In the genomic region with DNA sequence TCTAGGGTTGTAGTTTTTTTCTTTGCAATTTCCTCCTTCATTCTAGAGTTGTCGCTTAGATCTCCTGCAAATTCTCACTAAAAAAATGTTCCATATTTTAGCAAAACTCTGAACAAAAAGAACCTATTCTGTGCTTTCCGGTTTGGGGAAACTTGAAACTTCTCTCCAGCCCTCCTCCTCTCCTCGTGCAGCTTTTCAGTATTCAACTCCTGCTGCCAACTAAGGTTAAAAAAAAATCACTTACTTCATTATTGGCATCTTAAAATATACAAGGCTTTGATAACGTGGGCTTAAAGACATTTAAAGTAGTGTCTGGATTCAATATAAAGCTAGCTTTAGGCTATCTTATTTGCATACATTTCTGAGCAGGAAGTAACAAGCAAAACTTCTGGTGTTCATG, we compare ENCODE assay signal across 8 mouse cellular contexts. TPM values are rescaled to one million over a fixed set of nuclear protein-coding genes. Genes with fewer than 3 reads are reported as not detected.
A peak's percentile ranks its signal among the peaks of the same experiment; 100 is the strongest.
DNase-seq lines count a peak whose midpoint lies in the region; ATAC-seq and TF ChIP-seq lines count a peak whose summit lies in the region.

No protein-coding gene starts in this region.

- TF ChIP-seq CTCF in kidney, adult 2 months (conservative IDR thresholded peaks at IDR 0.05; ENCODE audit: insufficient read depth, insufficient read length, low read depth, low read length): no peak

- H3K9me3 ChIP-seq in hindbrain, embryonic 14.5 days (ENCODE audit: control insufficient read depth, low read length): no peaks in the 10 kb centered on the region
- H3K9me3 ChIP-seq in midbrain, embryonic 13.5 days: no peaks in the 10 kb centered on the region

- no peak for TF ChIP-seq POLR2A in kidney, adult 2 months (IDR thresholded peaks at IDR 0.05; ENCODE audit: low read depth, low read length)

- peaks cover 3% of the 10 kb centered on the region; the same call in 1 of the 2 replicates for H3K4me1 ChIP-seq in kidney, adult 2 months (ENCODE audit: control insufficient read depth, insufficient read depth, low read length)
- H3K4me1 ChIP-seq in hindbrain, embryonic 14.5 days (replicated peaks; ENCODE audit: control insufficient read depth, insufficient read depth, low read length): peaks cover 5% of the 10 kb centered on the region; the same call in 1 of the 2 replicates
- no peaks in the 10 kb centered on the region; the same call in 1 of the 2 replicates for H3K4me1 ChIP-seq in midbrain, embryonic 13.5 days (replicated peaks)

- DNase-seq in kidney, adult 2 months: peak; percentile 2
- DNase-seq in kidney, postnatal 25 days: no peak
- peak; percentile 30 for DNase-seq in hindbrain, embryonic 14.5 days (ENCODE audit: low spot score)
- DNase-seq in cerebellum, adult 11 months: no peak
- DNase-seq in cerebellum, postnatal 36 days: no peak

- H3K4me3 ChIP-seq in kidney, adult 2 months (ENCODE audit: insufficient read depth, low read depth, low read length): no peak overlapping the region; the same call in 1 of the 2 replicates
- H3K4me3 ChIP-seq in hindbrain, embryonic 14.5 days (replicated peaks; ENCODE audit: low read length): peak overlapping the region; percentile 46
- H3K4me3 ChIP-seq in midbrain, embryonic 13.5 days (replicated peaks): peak overlapping the region; percentile 52

- whole genome bisulfite sequencing in kidney, adult 2 months: 1% methylated on average over 4 of the region's 4 CpGs
- 16% methylated on average over 4 of the region's 4 CpGs for WGBS in hindbrain, embryonic 14.5 days
- WGBS in midbrain, embryonic 13.5 days: 12% methylated on average over 4 of the region's 4 CpGs

- H3K27ac ChIP-seq in kidney, adult 2 months (ENCODE audit: insufficient read depth, low read depth, low read length): no peak overlapping the region
- peak overlapping the region; percentile 89 for H3K27ac ChIP-seq in hindbrain, embryonic 14.5 days
- peak overlapping the region; percentile 88 for H3K27ac ChIP-seq in midbrain, embryonic 13.5 days

- no peaks in the 10 kb centered on the region for H3K36me3 ChIP-seq in kidney, adult 2 months (ENCODE audit: control insufficient read depth, insufficient read depth, low read length)
- H3K36me3 ChIP-seq in hindbrain, embryonic 14.5 days (replicated peaks; ENCODE audit: control insufficient read depth, insufficient read depth): no peaks in the 10 kb centered on the region
- H3K36me3 ChIP-seq in midbrain, embryonic 13.5 days: no peaks in the 10 kb centered on the region

- peak overlapping the region; percentile 77 for H3K9ac ChIP-seq in hindbrain, embryonic 14.5 days
- H3K9ac ChIP-seq in midbrain, embryonic 13.5 days (replicated peaks): no peak overlapping the region

- H3K27me3 ChIP-seq in kidney, adult 2 months (replicated peaks; ENCODE audit: control insufficient read depth, insufficient read depth, low read length): no peaks in the 10 kb centered on the region
- H3K27me3 ChIP-seq in hindbrain, embryonic 14.5 days (ENCODE audit: control insufficient read depth, insufficient read depth, low read length): no peaks in the 10 kb centered on the region
- H3K27me3 ChIP-seq in midbrain, embryonic 13.5 days: no peaks in the 10 kb centered on the region

- H3K4me2 ChIP-seq in hindbrain, embryonic 14.5 days (replicated peaks): peak overlapping the region; percentile 44
- peak overlapping the region; percentile 55 for H3K4me2 ChIP-seq in midbrain, embryonic 13.5 days (replicated peaks)

- ATAC-seq in activated CD4-positive, CD25-positive, alpha-beta regulatory T cell, adult 4 months: peak; percentile 15
- no peak for ATAC-seq in hindbrain, embryonic 14.5 days (ENCODE audit: low FRiP score)
- ATAC-seq in midbrain, embryonic 13.5 days: no peak
- ATAC-seq in megakaryocyte progenitor cell, adult 5-6 weeks (replicated peaks; ENCODE audit: poor library complexity): no peak

RNA-seq across cellular contexts. Expression of a gene that starts 0.4 kb away (rescaled TPM):
- 8.8 and 13.9 TPM in 2 replicates for polyA plus RNA-seq in kidney, adult 2 months (2012; rRNA removed)
- 100 to 1,000 TPM; 280 to 290 TPM for polyA plus RNA-seq in activated CD4-positive, CD25-positive, alpha-beta regulatory T cell, adult 4 months (2017; shearing (Covaris generic))
- polyA plus RNA-seq in hindbrain, embryonic 14.5 days (2014; fragmentation: Nextera tagmentation; extraction: Ambion mirVana): 161 and 184 TPM in 2 replicates
- 210 and 247 TPM in 2 replicates for polyA plus RNA-seq in midbrain, embryonic 13.5 days (2015; fragmentation: Nextera tagmentation; extraction: Ambion mirVana)
- 212 and 221 TPM in 2 replicates for total RNA-seq in megakaryocyte progenitor cell, adult 5-6 weeks (2015)
- total RNA-seq in megakaryocyte progenitor cell, adult 5-6 weeks (2017): 121 and 128 TPM in 2 replicates

Comparison
In these comparisons a context has a peak if more than half of its experiments do, and no peak if none do; other contexts are left out.
1. DNase-seq: peak in kidney, adult 2 months (single experiment) and hindbrain, embryonic 14.5 days (single experiment); none in kidney, postnatal 25 days (0 of 2), cerebellum, adult 11 months (single experiment) and cerebellum, postnatal 36 days (0 of 2).
2. RNA of a gene that starts 0.4 kb away (polyA plus RNA-seq): 280 to 290 TPM in activated CD4-positive, CD25-positive, alpha-beta regulatory T cell, adult 4 months, 210 to 247 TPM in midbrain, embryonic 13.5 days and 161 to 184 TPM in hindbrain, embryonic 14.5 days; 8.8 to 13.9 TPM in kidney, adult 2 months; every median in the first group is over 10 times any median in the second.